Mouse (Mus musculus) small intestine, adult 2 months (tissue): ENCODE results near the gene Ube2g1.

Source experiments
- CTCF ChIP-seq: fragments of 200-500 bp; IDR thresholded peaks from 2 replicates; pipeline ENCODE4 v1.5.1; 2012; ENCODE audit warnings: low read depth, mild to moderate bottlenecking, control low read depth, inconsistent platforms, low read length, moderate library complexity, mixed read lengths; ENCODE audit not compliant: insufficient replicate concordance, insufficient read length; ENCODE audit errors: extremely low read depth
- POLR2A ChIP-seq: fragments of 200-500 bp; IDR thresholded peaks from 2 replicates; pipeline ENCODE4 v1.6.1; 2012; ENCODE audit warnings: low read depth, mild to moderate bottlenecking, control low read depth, inconsistent platforms, low read length, moderate library complexity

DNA sequence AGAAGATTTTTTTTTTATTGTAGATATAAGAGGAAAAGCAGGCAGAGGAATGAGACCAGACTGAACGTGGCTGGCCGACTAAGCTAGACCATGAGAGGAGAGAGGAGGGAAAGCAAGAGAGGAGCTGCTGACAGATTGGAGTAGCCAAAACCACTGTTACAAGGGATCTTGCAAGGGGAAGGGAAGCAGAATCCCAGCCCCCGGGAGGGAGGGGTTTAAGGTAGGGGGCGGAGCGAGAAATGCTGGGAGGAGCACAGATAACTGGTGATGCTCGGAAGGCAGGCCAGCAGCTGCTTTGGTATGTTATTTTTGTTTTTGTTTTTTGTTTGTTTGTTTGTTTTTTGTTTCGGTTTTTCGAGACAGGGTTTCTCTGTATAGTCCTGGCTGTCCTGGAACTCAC is 38.0 kb upstream of the Ube2g1 start:
- no peak for TF ChIP-seq CTCF
- TF ChIP-seq POLR2A = no peak
